Mouse (Mus musculus): ENCODE measurements around the gene 4930438A08Rik.

DNA sequence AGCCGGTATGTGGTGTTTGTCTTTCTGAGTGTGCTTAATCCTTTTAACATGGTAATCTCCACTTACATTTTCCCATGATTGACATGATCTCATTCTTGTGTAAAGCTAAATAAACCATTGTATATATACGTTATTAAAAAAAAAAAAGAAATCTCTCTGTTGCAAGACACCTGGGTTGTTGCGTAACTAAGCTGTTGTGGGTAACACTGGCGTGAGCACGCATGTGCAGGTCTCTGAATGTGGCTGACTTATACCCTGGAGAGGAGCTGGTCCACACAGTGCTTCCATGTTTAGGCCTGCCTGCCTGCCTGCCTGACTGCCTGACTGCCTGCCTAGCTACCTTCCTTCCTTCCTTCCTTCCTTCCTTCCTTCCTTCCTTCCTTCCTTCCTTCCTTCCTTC, 24.0 kb upstream of the 4930438A08Rik start:
- TF ChIP-seq POLR2A (IDR thresholded peaks at IDR 0.05; ENCODE audit: low read depth, low read length): no peak
- no peak for TF ChIP-seq CTCF (IDR thresholded peaks at IDR 0.05; ENCODE audit: borderline replicate concordance, insufficient read depth, low read length)

Measured in embryonic fibroblast, embryonic 13.5 days (primary cell).